Mouse (Mus musculus) forelimb bud, embryonic 11.5 days (tissue): Measurements from ENCODE around the gene Fxyd7.

Source experiments
- DNase-seq: peaks from one replicate; pipeline ENCODE4 v3.0.0-alpha.2; 2012; ENCODE audit warnings: low read depth, low spot score

The Fxyd7 gene

DNA sequence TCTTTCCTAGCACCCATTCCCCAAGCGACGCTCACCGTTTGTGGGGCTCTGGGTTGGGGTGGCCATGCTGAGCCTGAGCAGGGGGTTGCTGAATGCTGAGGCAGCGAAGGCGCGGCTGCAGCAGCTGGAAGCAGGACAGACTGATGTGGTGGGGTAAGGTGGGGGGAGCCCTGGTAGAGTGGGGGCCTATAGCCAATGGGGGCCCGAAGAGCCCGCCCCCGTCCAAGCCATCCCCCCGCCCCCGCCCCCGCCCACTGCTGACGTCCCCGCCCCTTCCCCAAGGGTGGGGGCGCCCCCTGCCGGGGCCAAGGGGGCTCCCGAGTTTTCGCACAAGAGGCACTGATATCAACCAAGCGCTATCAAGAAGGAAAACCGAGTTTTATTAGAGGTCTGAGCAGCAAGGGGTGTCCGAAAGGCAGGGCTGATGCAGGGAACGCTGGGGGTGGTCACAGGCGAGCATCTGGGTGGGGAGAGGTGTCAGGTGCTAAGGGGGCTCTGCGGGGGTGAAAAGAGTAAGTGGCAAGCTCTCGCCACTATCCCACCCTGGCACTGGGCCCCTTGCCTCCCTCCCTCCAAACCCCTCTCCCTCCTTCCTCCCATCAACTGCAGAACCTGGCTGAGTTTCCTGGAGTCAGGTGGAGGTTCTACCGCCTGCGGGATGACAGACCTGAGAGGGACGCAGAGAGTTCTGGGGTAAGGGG lies at the start of gene Fxyd7:
Gene Fxyd7 (minus strand): TSS at position 147 of the 701 bp plus-strand sequence.
- DNase-seq: no peak

DNA sequence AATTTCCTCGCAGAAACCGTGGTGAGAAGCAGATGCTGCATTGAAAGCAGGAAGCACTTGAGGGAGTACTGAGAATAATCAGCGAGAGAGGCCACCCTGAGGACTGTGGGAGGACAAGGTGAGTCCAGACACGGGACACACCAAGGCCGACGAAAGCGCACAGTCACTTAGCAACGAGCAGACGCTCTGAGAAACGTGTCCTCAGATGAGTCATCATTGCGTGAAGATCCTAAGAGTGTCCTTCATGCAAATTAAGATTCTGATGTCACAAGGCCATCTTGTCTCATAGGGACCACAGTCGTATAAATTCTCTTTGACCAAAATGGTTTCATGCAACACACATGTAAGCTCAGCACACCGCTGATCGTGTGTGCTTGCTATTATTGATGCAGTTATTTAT lies 49.5 kb upstream of the Fxyd7 start:
- no peak for DNase-seq

DNA sequence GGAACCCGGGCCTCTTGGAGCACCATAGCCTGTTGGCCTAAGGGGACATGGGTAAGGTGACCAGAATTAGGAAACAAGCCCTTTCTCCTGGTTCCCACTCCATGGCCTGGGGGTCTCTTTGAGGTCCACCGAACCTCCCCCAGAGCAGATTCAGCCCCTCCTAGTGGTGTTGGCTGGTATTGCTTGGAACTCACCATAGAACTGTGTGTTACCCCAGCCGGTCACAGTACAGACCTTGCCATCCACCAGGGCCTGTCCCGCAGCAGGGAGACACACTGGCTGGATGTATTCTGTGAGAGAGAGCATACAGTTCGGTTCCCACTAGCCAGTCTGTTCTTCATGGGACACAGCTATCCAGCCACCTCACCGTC lies 48.3 kb upstream of the Fxyd7 start:
- DNase-seq: no peak

DNA sequence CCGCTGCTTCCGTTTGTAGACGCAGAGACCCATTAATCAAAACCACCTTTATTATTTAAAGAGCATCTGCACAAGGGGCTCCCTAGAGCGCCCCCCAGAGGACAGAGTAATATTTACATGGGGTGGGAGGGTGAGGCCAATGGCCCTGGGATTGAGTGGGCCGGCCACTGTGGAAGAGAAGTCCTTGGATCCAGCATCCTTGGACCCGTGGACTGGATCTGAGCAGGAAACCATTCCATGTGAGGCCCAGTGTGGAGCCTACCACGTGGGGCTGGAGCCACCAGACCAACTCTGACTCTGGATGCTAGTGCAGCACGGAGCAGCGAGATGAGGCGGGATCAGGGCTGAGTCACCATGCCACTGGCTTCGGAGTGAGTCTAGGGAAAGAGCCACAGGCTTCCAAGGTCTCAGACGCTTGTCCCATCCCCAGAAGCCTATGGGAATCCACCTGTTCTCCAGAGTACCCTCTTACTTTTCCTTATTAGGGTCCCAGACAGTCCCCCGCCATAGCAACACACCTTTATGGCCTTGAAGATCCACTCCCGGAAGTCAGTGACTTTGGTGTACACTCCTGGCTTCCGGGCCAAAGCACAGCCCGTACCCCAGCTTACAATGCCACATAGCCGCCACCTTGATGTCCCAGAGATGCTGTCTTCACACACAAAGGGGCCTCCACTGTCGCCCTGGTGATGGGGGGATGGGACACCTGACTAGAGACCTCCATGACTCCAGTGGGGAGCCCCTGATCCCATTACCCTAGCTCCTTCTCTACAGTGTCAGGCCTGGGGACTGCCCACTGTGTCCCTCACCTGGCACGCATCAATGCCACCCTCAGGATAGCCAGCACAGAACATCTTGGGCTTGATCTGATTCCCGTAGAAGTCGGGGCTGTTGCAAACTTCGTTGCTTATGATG lies 47.7 kb upstream of the Fxyd7 start:
- no peak for DNase-seq

DNA sequence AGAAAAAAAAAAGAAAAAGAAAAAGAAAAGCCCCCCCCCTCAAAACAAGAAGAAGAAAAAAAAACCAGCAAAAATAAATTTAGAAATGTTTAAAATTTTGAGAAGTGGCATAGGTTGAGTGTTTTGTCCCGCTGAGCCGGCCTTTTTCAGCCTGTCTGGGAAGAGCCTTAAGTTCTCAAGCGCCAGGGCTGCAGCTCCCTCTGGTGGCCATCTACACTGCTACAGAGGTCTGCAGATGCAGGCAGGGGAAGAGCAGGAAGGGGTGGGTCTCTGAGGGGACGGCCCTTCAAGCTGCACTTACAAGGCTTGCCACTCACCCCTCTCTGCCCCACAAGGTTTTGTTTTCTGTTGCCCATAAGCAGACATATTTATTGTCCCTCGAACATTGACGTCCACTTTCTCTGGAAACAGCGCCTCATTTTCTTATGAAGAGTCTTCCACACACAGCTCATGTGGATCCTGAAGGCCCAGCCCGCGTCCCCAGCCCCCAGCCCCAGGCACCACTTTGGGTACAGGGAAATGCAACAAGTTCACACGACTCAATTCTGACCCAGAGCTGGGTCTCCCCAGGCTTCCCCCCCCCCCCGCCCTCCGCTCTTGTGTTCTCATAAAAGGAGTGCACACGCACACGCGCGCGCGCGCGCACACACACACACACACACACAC lies 46.4 kb upstream of the Fxyd7 start:
- DNase-seq: peak; percentile 92

DNA sequence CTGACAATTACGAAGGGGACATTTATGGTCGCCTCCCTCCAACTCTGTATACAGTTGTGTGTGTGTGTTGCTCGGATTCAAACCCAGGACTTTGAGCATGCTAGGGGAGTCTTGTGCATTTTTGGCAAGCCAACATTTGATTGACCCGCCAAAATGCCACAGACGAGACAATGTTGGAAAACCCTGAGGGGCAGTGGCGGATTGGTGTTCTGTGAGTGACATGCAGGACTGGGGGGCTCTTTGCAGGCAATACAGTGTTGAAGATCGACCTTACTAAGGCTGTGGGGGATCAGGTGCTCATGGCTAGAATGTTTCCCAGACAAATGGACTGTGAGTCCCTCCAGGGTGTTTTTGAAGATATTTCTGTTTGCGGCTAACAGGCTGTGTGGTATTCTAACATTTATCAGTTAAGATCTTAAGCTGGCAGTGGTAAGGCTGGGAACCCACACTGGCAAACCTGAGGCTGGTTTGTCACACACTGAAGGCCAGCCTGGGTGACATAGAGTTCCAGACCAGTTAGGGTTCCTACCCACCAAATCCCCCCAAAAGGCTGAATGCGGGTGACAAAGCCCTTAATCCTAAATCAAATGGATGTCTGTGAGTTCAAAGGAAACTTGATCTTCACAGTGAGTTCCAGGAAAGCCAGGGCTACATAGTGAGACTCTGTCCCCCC lies 45.8 kb upstream of the Fxyd7 start:
- DNase-seq: no peak

DNA sequence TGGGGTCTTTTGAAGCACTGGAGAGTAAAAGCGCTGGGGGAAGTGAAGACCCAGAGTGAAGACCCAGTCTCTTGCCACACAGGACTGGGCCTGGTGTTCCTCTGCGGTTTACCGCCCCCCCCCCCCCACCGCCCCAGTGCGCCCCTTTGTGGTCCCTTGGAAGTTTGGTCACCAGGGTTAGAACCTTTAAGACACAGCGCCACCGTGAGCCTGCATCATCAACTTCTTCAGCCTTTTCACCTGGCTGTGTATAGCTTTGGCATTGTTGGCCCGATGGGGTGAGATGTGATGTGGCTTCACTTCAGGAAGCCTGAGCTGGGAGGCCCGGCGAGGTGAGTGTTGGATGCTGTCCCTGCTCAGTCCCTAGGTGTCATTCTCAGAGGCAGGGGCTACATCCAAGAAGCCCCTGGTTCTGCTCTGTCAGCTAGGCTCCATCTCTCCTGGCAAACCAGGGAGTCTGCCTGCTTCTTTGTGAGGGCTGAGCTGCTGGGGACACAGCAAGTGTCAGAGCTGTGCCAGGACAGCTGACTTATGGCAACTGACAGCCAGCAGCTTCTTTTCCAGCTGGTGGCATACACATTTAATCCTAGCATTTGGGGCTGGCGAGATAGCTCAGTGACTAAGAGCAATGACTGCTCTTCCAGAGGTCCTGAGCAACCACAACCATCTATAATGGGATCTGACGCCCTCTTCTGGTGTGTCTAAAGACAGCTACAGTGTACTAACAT lies 43.7 kb upstream of the Fxyd7 start:
- no peak for DNase-seq

DNA sequence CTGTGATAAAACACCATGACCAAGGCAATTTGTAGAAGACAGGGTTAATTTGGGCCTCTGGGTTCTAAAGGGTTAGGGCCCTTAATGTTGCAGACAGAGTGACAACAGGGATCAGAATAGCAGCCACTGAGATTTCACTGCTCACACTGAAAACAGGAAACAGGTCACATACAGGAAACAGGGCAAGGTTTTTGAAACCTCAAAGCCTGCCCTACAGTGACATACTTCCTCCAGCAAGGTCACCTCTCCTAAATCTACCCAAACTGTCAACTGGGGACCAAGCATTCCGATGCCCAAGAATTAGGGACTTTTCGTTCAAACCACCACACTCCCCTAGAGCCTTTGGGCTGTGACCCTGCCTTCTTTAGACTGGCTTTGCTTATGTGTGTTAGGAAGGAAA lies 38.5 kb upstream of the Fxyd7 start:
- DNase-seq: no peak

DNA sequence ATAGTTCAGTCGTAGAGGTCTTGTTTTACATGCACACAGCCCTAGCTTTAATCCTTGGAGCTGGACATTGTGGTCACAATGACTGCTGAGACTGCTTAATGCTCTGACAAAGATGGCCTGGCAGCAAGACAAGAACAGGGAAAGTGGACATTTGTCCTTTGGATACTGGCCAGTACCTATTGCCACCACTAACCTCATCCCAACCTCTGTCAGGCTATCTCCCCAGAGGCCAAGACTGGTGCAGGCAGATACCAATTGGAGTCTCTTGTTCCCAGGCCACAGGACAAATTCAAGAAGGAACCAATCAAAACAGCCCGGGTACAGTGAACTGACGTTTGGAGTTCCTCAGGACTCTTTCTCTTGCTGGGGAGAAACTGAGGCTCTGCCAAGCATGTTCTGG lies 36.9 kb upstream of the Fxyd7 start:
- no peak for DNase-seq

DNA sequence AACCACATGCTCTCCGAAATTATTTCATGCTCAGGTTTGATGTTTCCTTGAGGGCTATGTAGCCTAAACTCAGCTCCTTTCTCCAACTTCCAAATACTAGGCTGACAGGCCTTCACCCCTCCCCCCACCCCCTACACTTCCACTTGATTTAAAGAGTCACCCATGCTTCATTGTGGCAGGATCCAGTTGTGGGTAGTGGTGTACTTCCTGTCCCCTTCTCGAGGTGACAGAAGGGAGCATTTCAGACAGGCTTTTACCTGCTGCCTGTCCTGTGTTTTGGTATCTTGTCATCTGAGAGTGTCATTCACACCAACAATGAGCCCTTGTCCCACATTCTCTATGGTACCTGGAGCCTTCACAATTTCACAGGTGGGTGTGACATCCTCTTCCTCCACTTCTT lies 36.0 kb upstream of the Fxyd7 start:
- no peak for DNase-seq

DNA sequence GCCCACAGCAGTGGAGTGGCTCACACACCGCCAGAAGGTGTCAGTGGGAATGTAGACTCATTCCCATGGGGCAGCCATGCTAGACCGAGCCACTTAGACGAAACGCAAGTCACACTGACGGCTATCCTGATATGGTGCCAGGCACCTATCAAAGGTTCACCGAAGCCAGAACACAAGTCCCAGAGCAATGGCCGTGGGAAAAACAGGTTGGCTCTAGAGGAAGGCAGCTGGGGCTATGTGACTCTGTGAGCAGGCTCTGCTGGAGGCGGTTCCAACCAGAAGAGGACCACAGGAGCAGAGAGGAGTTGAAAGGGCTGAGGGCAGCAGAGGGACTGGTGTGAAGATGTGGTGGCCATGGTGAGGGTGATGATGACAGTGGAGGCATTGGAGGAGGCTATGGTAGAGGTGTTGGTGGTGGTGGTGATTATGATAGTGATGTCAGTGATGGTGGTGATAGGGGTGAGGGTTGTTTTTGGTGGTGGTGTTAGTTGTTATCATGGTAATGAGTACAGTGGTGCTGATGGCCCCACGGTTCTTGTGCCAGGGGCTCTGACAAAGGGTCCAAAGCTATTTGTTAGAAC lies 35.0 kb upstream of the Fxyd7 start:
- DNase-seq: no peak

DNA sequence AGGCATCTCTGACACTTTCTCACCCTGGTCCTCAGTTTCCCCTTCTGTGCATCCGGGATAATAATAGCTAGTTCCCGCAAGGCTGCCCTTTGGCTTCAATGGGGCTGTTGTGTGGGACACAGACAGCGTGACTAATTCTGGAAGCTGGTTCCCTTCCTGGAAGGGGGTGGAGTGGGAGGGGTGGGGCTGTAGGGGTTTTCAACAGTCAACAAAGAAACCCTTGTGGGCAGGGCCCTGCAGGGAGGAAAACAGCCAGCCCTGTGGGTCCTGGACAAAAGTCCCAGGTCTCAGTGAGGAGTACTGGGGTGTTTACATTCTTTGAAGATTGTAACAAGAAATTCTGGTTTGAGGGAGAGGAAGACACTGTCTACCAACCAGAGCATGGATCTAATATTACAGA lies 33.9 kb upstream of the Fxyd7 start:
- DNase-seq: peak; percentile 13

DNA sequence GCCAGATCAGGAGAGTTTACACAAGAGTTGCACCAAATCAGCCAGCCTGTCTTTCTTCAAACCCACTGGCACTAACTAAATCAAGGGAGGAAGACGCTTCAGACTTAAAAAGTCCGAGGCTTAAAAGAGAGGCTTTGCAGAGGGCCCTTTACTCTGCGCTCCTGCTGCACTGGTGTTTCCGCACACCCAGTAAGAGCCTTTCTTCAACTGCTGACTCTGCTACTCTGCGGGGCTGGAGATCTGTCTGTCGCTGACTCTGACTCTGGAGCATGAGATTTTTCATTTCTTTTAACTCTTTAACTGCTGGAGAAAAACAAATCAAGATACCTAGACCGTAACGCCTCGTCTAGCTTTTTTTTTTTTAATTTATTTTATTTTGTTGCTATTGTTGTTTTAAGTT lies 32.9 kb upstream of the Fxyd7 start:
- DNase-seq: no peak

DNA sequence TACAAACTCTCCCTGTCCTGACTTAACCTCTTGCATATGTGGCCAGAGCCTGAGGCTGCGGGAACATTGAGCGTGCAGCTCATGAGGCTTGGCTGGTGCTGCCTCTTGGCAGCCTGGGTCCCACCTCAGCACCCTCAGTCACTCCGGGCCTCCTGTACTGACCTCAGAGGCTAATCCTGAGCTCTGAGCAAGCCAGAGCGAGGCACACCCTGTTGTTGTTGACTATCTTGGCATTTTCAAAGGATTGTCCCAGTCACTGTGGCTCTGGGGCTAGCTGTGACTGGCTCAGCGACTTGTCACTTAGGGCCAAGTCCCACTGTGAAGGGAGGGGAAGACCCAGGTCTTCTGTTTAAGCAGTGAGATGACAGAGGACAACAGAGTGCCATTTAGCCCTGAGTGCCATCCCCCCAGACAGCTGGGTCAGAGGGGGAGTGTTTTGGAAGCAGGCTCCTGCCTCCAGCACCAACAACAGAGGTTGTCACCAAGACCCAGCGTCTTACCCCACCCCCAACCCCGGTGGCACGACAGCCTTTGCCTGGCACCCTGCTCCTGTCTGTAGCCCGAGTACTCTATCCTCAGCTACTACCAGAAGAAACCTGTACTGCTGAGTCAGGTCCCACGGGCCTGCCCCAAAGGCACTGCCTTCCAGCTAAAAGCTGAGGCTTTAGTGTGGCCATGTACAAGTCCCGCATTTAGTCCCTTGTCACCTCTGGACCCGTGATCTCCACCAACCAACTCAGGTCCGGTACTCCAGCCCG lies 31.7 kb upstream of the Fxyd7 start:
- DNase-seq: no peak

DNA sequence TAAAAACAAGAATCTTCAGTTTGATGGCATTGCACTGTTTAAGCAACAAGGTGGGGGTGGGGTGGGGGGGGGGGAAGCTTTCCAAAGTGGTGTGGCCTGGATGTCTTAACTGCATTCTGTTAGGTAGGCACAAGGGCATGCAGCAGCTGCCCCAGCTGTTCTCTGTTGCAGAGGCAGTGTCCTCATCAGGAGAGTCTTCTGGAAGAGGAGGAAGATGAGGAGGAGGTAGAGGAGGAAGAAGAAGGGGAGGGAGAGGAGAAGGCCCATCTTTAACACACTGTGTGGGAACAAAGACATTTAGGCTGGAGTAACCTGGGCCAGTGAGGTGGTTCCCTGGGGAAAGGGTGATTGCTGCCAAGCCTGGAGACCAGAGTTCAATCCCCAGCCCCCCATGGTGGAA lies 30.8 kb upstream of the Fxyd7 start:
- no peak for DNase-seq

DNA sequence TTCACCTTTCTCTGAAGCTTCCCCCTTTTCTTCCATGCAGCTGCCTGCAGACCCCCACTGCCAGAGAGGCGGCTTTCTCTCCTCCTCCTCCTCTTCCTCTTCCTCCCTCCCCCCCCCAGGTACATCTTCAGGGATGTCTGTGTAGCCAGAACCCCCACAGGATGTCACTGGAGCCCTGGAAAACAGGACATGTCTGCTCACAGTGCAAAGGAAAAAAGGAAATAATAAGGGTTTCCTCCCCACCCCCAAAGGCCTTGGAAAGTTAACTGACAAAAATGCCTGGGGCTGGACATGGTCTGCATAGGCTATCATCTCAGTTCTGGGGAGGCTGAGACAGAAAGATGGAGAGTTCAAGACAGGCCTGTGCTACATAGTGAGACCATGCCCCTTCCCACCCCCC lies 29.8 kb upstream of the Fxyd7 start:
- no peak for DNase-seq

DNA sequence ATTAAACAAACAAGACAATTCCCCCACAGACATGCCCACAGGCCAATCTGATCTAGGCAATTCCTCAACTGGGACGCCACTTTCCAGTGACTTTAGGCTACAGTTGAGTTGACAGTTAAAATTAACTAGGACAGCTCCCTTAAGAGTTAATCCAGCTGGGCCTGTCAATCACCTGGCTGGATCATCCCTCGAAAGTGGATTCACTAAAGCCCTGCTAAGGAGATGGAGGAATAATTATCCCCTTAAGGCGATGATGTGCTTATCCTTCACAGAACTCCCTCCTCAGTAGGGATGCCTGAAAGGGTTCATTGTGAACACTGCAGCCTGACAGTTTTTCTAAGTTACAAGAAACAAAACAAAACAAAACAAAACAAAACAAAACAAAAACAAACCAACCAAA lies 29.3 kb upstream of the Fxyd7 start:
- DNase-seq: no peak

DNA sequence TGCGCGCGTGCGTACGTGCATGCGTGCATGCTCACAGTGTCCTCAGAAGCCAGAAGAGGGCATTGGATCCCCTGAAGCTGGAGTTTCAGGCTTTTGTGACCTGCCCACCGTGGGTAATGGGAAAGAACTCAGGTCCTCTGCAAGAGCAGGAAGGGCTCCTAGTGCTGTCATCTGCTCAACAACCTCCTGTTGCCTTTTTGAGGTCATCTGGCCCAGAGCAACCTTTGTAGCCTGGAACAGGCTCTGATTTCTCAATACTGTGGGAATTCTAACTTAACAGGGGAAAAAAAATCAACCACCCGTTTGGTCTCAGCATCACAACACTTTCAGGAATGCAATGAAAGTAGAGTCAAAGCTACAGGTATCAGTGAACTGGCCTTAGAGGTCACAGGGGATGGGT lies 28.4 kb upstream of the Fxyd7 start:
- no peak for DNase-seq

DNA sequence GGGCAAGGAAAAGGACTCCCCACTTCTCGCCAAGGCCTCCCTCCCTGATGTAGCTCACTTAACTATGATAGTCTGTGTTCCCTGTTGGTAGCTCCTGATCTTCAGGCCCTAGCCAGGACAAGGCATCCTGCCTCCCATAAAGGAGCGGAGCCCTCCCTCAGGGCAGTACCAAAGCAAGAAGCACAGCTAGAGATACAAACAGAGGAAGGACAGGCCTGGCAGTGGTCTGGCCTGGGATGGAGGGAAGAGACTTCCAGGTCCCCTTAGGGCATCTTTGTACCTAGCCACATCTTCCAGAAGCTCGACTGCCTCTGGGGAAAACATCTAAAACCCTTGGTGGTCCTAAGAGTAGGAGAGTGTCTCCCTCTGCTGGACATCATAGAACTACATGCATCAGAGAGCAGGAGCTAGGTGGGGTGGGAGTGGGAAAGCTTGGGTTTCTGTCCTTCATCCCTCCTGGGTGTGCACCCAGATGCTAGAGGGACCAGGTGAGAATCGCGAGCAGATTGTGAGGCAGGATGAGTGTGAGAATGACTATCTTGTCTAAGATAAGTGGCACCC lies 26.7 kb upstream of the Fxyd7 start:
- peak; percentile 67 for DNase-seq

DNA sequence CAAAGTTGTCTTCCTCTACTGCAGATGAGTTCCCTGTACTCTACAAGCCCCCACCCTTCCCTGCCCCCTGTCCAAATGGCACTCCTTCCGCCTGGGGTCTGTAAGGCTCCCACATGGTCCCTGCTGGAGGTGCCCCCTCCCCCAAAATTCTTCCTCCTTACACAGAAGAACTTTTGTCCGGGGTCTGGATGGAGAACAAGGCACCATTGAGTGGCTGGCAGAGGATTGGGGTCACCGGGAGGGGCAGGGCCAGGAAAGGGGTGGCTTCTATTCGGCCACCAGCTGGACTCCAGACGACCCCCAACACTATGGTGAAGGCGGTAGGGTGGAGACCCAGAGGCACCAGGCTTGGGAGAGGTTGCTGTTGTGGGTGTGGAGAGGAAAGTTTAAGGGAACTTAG lies 26.2 kb upstream of the Fxyd7 start:
- peak; percentile 40 for DNase-seq
